Mouse (Mus musculus) liver, embryonic 12.5 days (tissue): ENCODE measurements around the gene Ltb4r1. TPM values are rescaled to one million over a fixed set of nuclear protein-coding genes. Genes with fewer than 3 reads are reported as not detected.
"Not testable (repeated sequence)": the region's sequence is repeated elsewhere in the genome, so short reads cannot be mapped to it uniquely, and the experiment has no call there.

Source experiments
- ATAC-seq: fragments of 200-750 bp; cut with Nextera tagmentation; 2 replicates; pipeline ENCODE4 v1.8.0; 2017; ENCODE audit warnings: moderate number of reproducible peaks, mild to moderate bottlenecking, moderate library complexity
- H3K27ac ChIP-seq: fragments of 300-500 bp; sonication (generic); 2 replicates; pipeline ENCODE4 v1.5.1; 2016; ENCODE audit warnings: mild to moderate bottlenecking
- H3K27me3 ChIP-seq: fragments of 300-500 bp; sonication (generic); replicated peaks from 2 replicates; pipeline ENCODE4 v1.6.1; 2016; ENCODE audit warnings: mild to moderate bottlenecking, moderate library complexity
- H3K36me3 ChIP-seq: fragments of 300-500 bp; sonication (generic); 2 replicates; pipeline ENCODE4 v1.6.1; 2016; ENCODE audit warnings: mild to moderate bottlenecking, moderate library complexity
- H3K4me1 ChIP-seq: fragments of 300-500 bp; sonication (generic); 2 replicates; pipeline ENCODE4 v1.6.1; 2016
- H3K4me2 ChIP-seq: fragments of 300-500 bp; sonication (generic); 2 replicates; pipeline ENCODE4 v1.6.1; 2016; ENCODE audit warnings: mild to moderate bottlenecking, moderate library complexity
- H3K4me3 ChIP-seq: fragments of 300-500 bp; sonication (generic); 2 replicates; pipeline ENCODE4 v1.5.1; 2016; ENCODE audit warnings: mild to moderate bottlenecking, moderate library complexity
- H3K9ac ChIP-seq: fragments of 300-500 bp; sonication (generic); 2 replicates; pipeline ENCODE4 v1.6.1; 2016; ENCODE audit warnings: mild to moderate bottlenecking, moderate library complexity
- H3K9me3 ChIP-seq: fragments of 300-500 bp; sonication (generic); replicated peaks from 2 replicates; pipeline ENCODE4 v1.6.1; 2016; ENCODE audit warnings: mild to moderate bottlenecking, moderate library complexity
- WGBS: fragments of 180-500 bp; shearing (Covaris S2); methylation state at CpG from one replicate; pipeline ENCODE4 v1.1.7; 2016; ENCODE audit not compliant: insufficient replicate concordance; 5-methylcytosine and 5-hydroxymethylcytosine counted together
- polyA plus RNA-seq: library from polyadenylated mRNA; unstranded; fragments of >200 nt; fragmentation: Nextera tagmentation; extraction: Ambion mirVana; gene quantifications from 2 replicates; pipeline ENCODE4 v1.2.1, GENCODE M21; 2016

The Ltb4r1 gene
- polyA plus RNA-seq, 1 experiment from 2014 or later = 3.6 TPM

GRCm38 (mm10) chr14:55757566-55757965 is 8.2 kb upstream of the Ltb4r1 start:
- Histone ChIP-seq H3K4me2 (peak overlapping the region; percentile 50), H3K27me3 (peaks cover 19% of the 10 kb centered on the region), H3K36me3 (peaks cover 43% of the 10 kb centered on the region), H3K9me3 (no peaks in the 10 kb centered on the region), H3K9ac (no peak overlapping the region; the same call in 1 of the 2 replicates), H3K27ac (peak overlapping the region; percentile 66; the same call in 1 of the 2 replicates), H3K4me1 (peaks cover 37% of the 10 kb centered on the region), H3K4me3 (peak overlapping the region; percentile 29)
- ATAC-seq = peak; percentile 18; the same call in 1 of the 2 replicates
- 21% methylated on average over 6 of the region's 6 CpGs for WGBS

GRCm38 (mm10) chr14:55758363-55758784 is 7.4 kb upstream of the Ltb4r1 start, which contains the start of gene Cideb:
Gene Cideb (minus strand): TSS chr14:55758458.
- Histone ChIP-seq H3K27me3 (peaks cover 27% of the 10 kb centered on the region), H3K4me2 (peak within 1 kb of the TSS; percentile 50), H3K27ac (peak within 1 kb of the TSS; percentile 66), H3K9ac (no peak within 1 kb of the TSS; the same call in none of the 2 replicates), H3K4me1 (peaks cover 45% of the 10 kb centered on the region), H3K4me3 (peak within 1 kb of the TSS; percentile 29), H3K9me3 (no peaks in the 10 kb centered on the region), H3K36me3 (peaks cover 35% of the 10 kb centered on the region)
- 11% methylated on average over 8 of the region's 8 CpGs for WGBS
- ATAC-seq = peak; percentile 21

- H3K27me3 ChIP-seq = peaks cover 44% of the 10 kb centered on the region
- WGBS = 0% methylated on average over 6 of the region's 6 CpGs
- ATAC-seq = not testable (repeated sequence)
Observed at GRCm38 (mm10) chr14:55760156-55760555, 5.6 kb upstream of the Ltb4r1 start.

GRCm38 (mm10) chr14:55761163-55761562 is 4.6 kb upstream of the Ltb4r1 start, which contains the start of gene Ltb4r2:
Gene Ltb4r2 (plus strand): TSS chr14:55761428.
- Histone ChIP-seq H3K4me3 (peak within 1 kb of the TSS; percentile 59), H3K27ac (peak within 1 kb of the TSS; percentile 25; the same call in 1 of the 2 replicates), H3K4me2 (peak within 1 kb of the TSS; percentile 91), H3K9me3 (no peaks in the 10 kb centered on the region), H3K4me1 (peaks cover 67% of the 10 kb centered on the region), H3K36me3 (peaks cover 7% of the 10 kb centered on the region), H3K27me3 (peaks cover 54% of the 10 kb centered on the region), H3K9ac (peak within 1 kb of the TSS; percentile 74)
- WGBS = 72% methylated on average over 6 of the region's 6 CpGs
- ATAC-seq = no peak

More at GRCm38 (mm10) chr14:55760156-55760555, 5.6 kb upstream of the Ltb4r1 start:
- not testable (repeated sequence) for H3K4me3 ChIP-seq, H3K9ac ChIP-seq, H3K9me3 ChIP-seq, H3K27ac ChIP-seq
- H3K4me2 ChIP-seq = peak overlapping the region; percentile 47
- H3K4me1 ChIP-seq = peaks cover 57% of the 10 kb centered on the region
- H3K36me3 ChIP-seq = peaks cover 17% of the 10 kb centered on the region

GRCm38 (mm10) chr14:55762001-55762821 is 3.6 kb upstream of the Ltb4r1 start:
- peaks cover 62% of the 10 kb centered on the region for H3K27me3 ChIP-seq
- H3K36me3 ChIP-seq = no peaks in the 10 kb centered on the region
- H3K27ac ChIP-seq = peak overlapping the region; percentile 25
- peak overlapping the region; percentile 74 for H3K9ac ChIP-seq
- ATAC-seq = peak; percentile 34; the same call in 1 of the 2 replicates
- peak overlapping the region; percentile 59 for H3K4me3 ChIP-seq
- 2% methylated on average over 77 of the region's 77 CpGs for WGBS
- peaks cover 62% of the 10 kb centered on the region for H3K4me1 ChIP-seq
- peak overlapping the region; percentile 91 for H3K4me2 ChIP-seq
- H3K9me3 ChIP-seq = no peaks in the 10 kb centered on the region

- no peak for ATAC-seq
- 32% methylated on average over 7 of the region's 7 CpGs for WGBS
- H3K4me2 ChIP-seq = peak overlapping the region; percentile 91
- H3K4me1 ChIP-seq = peaks cover 62% of the 10 kb centered on the region
- H3K27ac ChIP-seq = peak overlapping the region; percentile 6; the same call in 1 of the 2 replicates
- H3K4me3 ChIP-seq = no peak overlapping the region; the same call in 1 of the 2 replicates
- no peaks in the 10 kb centered on the region for H3K36me3 ChIP-seq
- no peak overlapping the region; the same call in 1 of the 2 replicates for H3K9ac ChIP-seq
- peaks cover 71% of the 10 kb centered on the region for H3K27me3 ChIP-seq
- H3K9me3 ChIP-seq = no peaks in the 10 kb centered on the region
Observed at GRCm38 (mm10) chr14:55763166-55763565, 2.6 kb upstream of the Ltb4r1 start.

- 11% methylated on average over 52 of the region's 52 CpGs for WGBS
- peaks cover 64% of the 10 kb centered on the region for H3K4me1 ChIP-seq
- no peaks in the 10 kb centered on the region for H3K9me3 ChIP-seq
- peak overlapping the region; percentile 49 for H3K9ac ChIP-seq
- no peaks in the 10 kb centered on the region for H3K36me3 ChIP-seq
- peaks cover 69% of the 10 kb centered on the region for H3K27me3 ChIP-seq
- peak; percentile 25 for ATAC-seq
- peak overlapping the region; percentile 44 for H3K4me3 ChIP-seq
- H3K27ac ChIP-seq = no peak overlapping the region
- peak overlapping the region; percentile 79 for H3K4me2 ChIP-seq
Observed at GRCm38 (mm10) chr14:55767519-55768414, 2.0 kb downstream of the Ltb4r1 start.

GRCm38 (mm10) chr14:55768555-55768954 is 2.8 kb downstream of the Ltb4r1 start:
- Histone ChIP-seq H3K9me3 (no peaks in the 10 kb centered on the region), H3K36me3 (no peaks in the 10 kb centered on the region), H3K27ac (no peak overlapping the region), H3K4me3 (no peak overlapping the region), H3K4me2 (peak overlapping the region; percentile 79), H3K9ac (no peak overlapping the region), H3K4me1 (peaks cover 57% of the 10 kb centered on the region), H3K27me3 (peaks cover 67% of the 10 kb centered on the region)
- 72% methylated on average over 6 of the region's 6 CpGs for WGBS
- ATAC-seq = no peak

- ATAC-seq = peak; percentile 68
- WGBS = 28% methylated on average over 16 of the region's 16 CpGs
- H3K36me3 ChIP-seq = no peaks in the 10 kb centered on the region
- peaks cover 67% of the 10 kb centered on the region for H3K27me3 ChIP-seq
- no peak overlapping the region for H3K4me3 ChIP-seq
- no peak overlapping the region; the same call in 1 of the 2 replicates for H3K9ac ChIP-seq
- peaks cover 55% of the 10 kb centered on the region for H3K4me1 ChIP-seq
- H3K27ac ChIP-seq = no peak overlapping the region
- H3K9me3 ChIP-seq = no peaks in the 10 kb centered on the region
- H3K4me2 ChIP-seq = peak overlapping the region; percentile 43
Observed at GRCm38 (mm10) chr14:55769087-55769703, 3.4 kb downstream of the Ltb4r1 start.

- Histone ChIP-seq H3K9ac (no peak overlapping the region), H3K9me3 (no peaks in the 10 kb centered on the region), H3K27me3 (peaks cover 53% of the 10 kb centered on the region), H3K4me1 (peaks cover 30% of the 10 kb centered on the region), H3K4me2 (no peak overlapping the region), H3K27ac (no peak overlapping the region), H3K36me3 (no peaks in the 10 kb centered on the region), H3K4me3 (no peak overlapping the region)
- ATAC-seq = no peak
- 51% methylated on average over 7 of the region's 7 CpGs for WGBS
Observed at GRCm38 (mm10) chr14:55776711-55777110, 10.9 kb downstream of the Ltb4r1 start.

GRCm38 (mm10) chr14:55777176-55777575 is 11.4 kb downstream of the Ltb4r1 start:
- Histone ChIP-seq H3K27me3 (peaks cover 53% of the 10 kb centered on the region), H3K36me3 (no peaks in the 10 kb centered on the region), H3K4me3 (no peak overlapping the region), H3K9me3 (no peaks in the 10 kb centered on the region), H3K27ac (no peak overlapping the region), H3K4me1 (peaks cover 33% of the 10 kb centered on the region), H3K9ac (no peak overlapping the region), H3K4me2 (no peak overlapping the region)
- 15% methylated on average over 3 of the region's 3 CpGs for WGBS
- ATAC-seq = no peak
